Mouse (Mus musculus) neural tube, embryonic 15.5 days (tissue): ENCODE data around the gene Pigv. TPM values are rescaled to one million over a fixed set of nuclear protein-coding genes. Genes with fewer than 3 reads are reported as not detected.
A peak's percentile ranks its signal among the peaks of the same experiment; 100 is the strongest.

ENCODE experiments used
- ATAC-seq: fragments of 200-750 bp; cut with Nextera tagmentation; 2 replicates; pipeline ENCODE4 v1.8.0; 2017; ENCODE audit warnings: mild to moderate bottlenecking, moderate TSS enrichment, moderate library complexity; ENCODE audit not compliant: low FRiP score
- H3K27ac ChIP-seq: fragments of 300-500 bp; sonication (generic); replicated peaks from 2 replicates; pipeline ENCODE4 v1.5.1; 2015; ENCODE audit warnings: mild to moderate bottlenecking, inconsistent platforms
- H3K27me3 ChIP-seq: fragments of 300-500 bp; sonication (generic); replicated peaks from 2 replicates; pipeline ENCODE4 v1.6.1; 2015; ENCODE audit warnings: inconsistent platforms
- H3K36me3 ChIP-seq: fragments of 300-500 bp; sonication (generic); 2 replicates; pipeline ENCODE4 v1.6.1; 2015; ENCODE audit warnings: inconsistent platforms
- H3K4me1 ChIP-seq: fragments of 300-500 bp; sonication (generic); 2 replicates; pipeline ENCODE4 v1.6.1; 2015; ENCODE audit warnings: inconsistent platforms
- H3K4me2 ChIP-seq: fragments of 300-500 bp; sonication (generic); 2 replicates; pipeline ENCODE4 v1.6.1; 2015; ENCODE audit warnings: inconsistent platforms, mild to moderate bottlenecking, moderate library complexity
- H3K4me3 ChIP-seq: fragments of 300-500 bp; sonication (generic); replicated peaks from 2 replicates; pipeline ENCODE4 v1.5.1; 2015; ENCODE audit warnings: mild to moderate bottlenecking, inconsistent platforms
- H3K9ac ChIP-seq: fragments of 300-500 bp; sonication (generic); replicated peaks from 2 replicates; pipeline ENCODE4 v1.6.1; 2015; ENCODE audit warnings: mild to moderate bottlenecking, inconsistent platforms
- H3K9me3 ChIP-seq: fragments of 300-500 bp; sonication (generic); replicated peaks from 2 replicates; pipeline ENCODE4 v1.6.1; 2016; ENCODE audit warnings: inconsistent platforms
- WGBS: fragments of 180-500 bp; shearing (Covaris S2); methylation state at CpG from one replicate; pipeline ENCODE4 v1.1.7; 2015; ENCODE audit warnings: mixed read lengths; 5-methylcytosine and 5-hydroxymethylcytosine counted together
- polyA plus RNA-seq: library from polyadenylated mRNA; unstranded; fragments of >200 nt; fragmentation: Nextera tagmentation; extraction: Ambion mirVana; gene quantifications from 2 replicates; pipeline ENCODE4 v1.2.1, GENCODE M21; 2015

Gene Pigv
- polyA plus RNA-seq, 1 experiment from 2014 or later: 12.4 TPM

DNA sequence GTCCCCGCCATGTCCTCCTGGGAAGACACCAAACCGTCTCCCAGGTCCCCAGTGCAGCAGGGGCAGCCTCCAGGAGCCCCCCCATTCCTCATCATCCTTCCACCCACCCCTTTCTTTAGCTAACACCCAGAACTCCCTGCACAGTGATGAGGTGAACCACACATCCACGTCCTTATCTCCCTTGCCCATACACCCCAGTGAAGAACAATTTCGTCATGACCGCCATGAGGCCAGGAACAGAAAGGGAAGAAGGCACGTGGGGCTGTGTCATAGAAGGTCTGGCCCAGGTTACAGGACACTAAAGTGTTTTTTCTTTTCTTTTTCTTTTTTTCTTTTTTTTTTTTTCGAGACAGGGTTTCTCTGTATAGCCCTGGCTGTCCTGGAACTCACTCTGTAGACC, 47.6 kb downstream of the Pigv start:
- Histone ChIP-seq H3K4me1 (peaks cover 8% of the 10 kb centered on the region; the same call in 1 of the 2 replicates), H3K4me3 (no peak overlapping the region), H3K4me2 (no peak overlapping the region), H3K9me3 (no peaks in the 10 kb centered on the region), H3K27ac (no peak overlapping the region), H3K36me3 (peaks cover 38% of the 10 kb centered on the region), H3K9ac (no peak overlapping the region), H3K27me3 (no peaks in the 10 kb centered on the region)
- ATAC-seq: no peak
- 96% methylated on average over 7 of the region's 7 CpGs for WGBS

DNA sequence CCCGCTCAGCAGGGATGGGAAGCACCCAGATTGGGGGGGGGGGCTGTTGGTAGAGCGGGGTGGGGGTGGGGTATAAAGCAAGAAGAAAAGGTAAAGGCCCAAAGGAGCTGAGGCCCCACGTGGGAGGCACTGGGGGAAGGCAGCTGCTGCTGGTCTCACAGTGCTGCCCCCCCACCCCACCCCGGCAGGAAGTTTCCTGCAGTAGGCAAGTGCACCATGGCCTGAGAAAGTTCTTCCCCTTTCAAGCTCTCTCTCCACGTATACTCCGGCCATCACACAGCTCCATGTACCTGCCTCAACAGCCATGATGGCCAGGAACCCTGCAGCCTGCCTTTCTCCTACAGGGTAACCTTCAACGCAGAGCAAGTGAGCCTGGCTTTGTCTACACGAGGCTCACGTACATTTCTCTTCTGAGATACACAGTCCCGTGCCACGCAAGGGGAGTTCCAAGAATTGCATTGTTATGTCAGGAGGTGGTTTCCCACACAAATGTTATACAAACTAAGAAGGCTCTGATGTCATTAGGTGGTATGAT, 50.2 kb downstream of the Pigv start:
- 82% methylated on average over 10 of the region's 11 CpGs for WGBS
- no peaks in the 10 kb centered on the region for H3K9me3 ChIP-seq
- no peak for ATAC-seq
- no peaks in the 10 kb centered on the region for H3K27me3 ChIP-seq
- H3K4me1 ChIP-seq: no peaks in the 10 kb centered on the region
- no peak overlapping the region for H3K9ac ChIP-seq
- no peak overlapping the region for H3K27ac ChIP-seq
- H3K4me3 ChIP-seq: no peak overlapping the region
- peaks cover 46% of the 10 kb centered on the region for H3K36me3 ChIP-seq
- H3K4me2 ChIP-seq: no peak overlapping the region

DNA sequence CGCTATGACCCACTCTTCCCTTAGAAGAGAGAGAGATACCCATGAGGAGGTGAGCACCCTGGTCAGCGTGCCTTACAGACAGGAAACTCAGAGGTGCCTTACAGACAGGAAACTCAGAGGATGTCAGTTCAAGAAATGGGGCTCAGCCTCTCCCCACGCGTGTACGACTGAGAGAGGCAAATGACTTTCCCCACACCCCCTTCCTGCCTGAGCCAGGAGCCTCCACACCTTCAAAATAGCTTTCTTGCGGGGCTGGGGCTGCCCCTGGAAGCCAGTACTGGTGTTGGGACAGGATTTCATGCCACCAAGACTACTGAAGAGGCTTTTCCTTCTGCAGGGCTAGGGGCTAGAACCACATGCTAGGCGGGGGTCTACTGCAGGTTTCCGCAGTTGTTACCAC, 51.8 kb downstream of the Pigv start:
- no peak overlapping the region for H3K4me2 ChIP-seq
- no peak overlapping the region for H3K4me3 ChIP-seq
- no peaks in the 10 kb centered on the region for H3K9me3 ChIP-seq
- ATAC-seq: no peak
- no peaks in the 10 kb centered on the region for H3K4me1 ChIP-seq
- peaks cover 39% of the 10 kb centered on the region for H3K36me3 ChIP-seq
- H3K9ac ChIP-seq: no peak overlapping the region
- WGBS: 87% methylated on average over 8 of the region's 8 CpGs
- no peak overlapping the region for H3K27ac ChIP-seq
- no peaks in the 10 kb centered on the region for H3K27me3 ChIP-seq

GRCm38 (mm10) chr4:133619473-133620136, 52.8 kb downstream of the Pigv start:
- Histone ChIP-seq H3K4me2 (no peak overlapping the region), H3K27ac (no peak overlapping the region), H3K27me3 (no peaks in the 10 kb centered on the region), H3K9ac (no peak overlapping the region), H3K4me3 (no peak overlapping the region), H3K4me1 (no peaks in the 10 kb centered on the region), H3K9me3 (no peaks in the 10 kb centered on the region), H3K36me3 (peaks cover 34% of the 10 kb centered on the region)
- ATAC-seq: no peak
- 81% methylated on average over 4 of the region's 4 CpGs for WGBS

- no peak overlapping the region for H3K27ac ChIP-seq
- WGBS: 86% methylated on average over 11 of the region's 11 CpGs
- ATAC-seq: no peak
- H3K36me3 ChIP-seq: peaks cover 37% of the 10 kb centered on the region
- no peak overlapping the region for H3K4me3 ChIP-seq
- no peaks in the 10 kb centered on the region for H3K27me3 ChIP-seq
- H3K9ac ChIP-seq: no peak overlapping the region
- no peaks in the 10 kb centered on the region for H3K9me3 ChIP-seq
- H3K4me2 ChIP-seq: no peak overlapping the region
- H3K4me1 ChIP-seq: no peaks in the 10 kb centered on the region
Measured at GRCm38 (mm10) chr4:133617936-133618335, 54.5 kb downstream of the Pigv start.

- WGBS: 84% methylated on average over 10 of the region's 10 CpGs
- H3K27ac ChIP-seq: no peak overlapping the region
- H3K36me3 ChIP-seq: peaks cover 56% of the 10 kb centered on the region
- no peak overlapping the region for H3K9ac ChIP-seq
- no peak overlapping the region for H3K4me3 ChIP-seq
- no peaks in the 10 kb centered on the region for H3K27me3 ChIP-seq
- H3K4me1 ChIP-seq: no peaks in the 10 kb centered on the region
- H3K4me2 ChIP-seq: no peak overlapping the region
- no peak for ATAC-seq
- no peaks in the 10 kb centered on the region for H3K9me3 ChIP-seq
Measured at GRCm38 (mm10) chr4:133615416-133615815, 57.0 kb downstream of the Pigv start.

DNA sequence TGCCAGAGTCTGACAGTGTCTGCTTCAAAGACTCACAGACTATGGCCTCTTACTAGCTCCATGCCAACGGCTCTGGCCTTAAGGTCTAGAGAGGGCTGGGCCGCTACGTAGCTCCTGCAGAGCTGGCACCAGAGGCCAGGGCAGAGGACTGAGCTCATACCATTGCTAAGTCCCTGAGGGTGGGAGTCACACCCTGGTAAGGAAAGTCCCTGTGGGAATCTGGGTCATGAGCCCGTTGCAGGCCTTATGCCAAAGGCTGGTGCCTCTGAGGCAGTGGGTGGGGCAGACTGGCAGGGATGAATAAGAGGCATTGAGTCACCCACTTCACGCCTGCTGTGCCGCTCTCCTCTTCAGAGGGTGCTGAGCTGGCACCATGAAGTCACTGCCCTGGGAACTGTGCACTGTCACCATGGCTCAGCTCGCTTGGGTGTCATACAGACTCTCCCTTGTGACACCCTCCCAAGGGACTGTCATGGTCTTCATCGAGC, 58.1 kb downstream of the Pigv start:
- H3K4me3 ChIP-seq: no peak overlapping the region
- H3K36me3 ChIP-seq: peaks cover 54% of the 10 kb centered on the region

GRCm38 (mm10) chr4:133613867-133614266, 58.6 kb downstream of the Pigv start:
- Histone ChIP-seq H3K9ac (no peak overlapping the region), H3K4me3 (no peak overlapping the region), H3K27ac (no peak overlapping the region), H3K4me1 (no peaks in the 10 kb centered on the region), H3K36me3 (peaks cover 54% of the 10 kb centered on the region), H3K4me2 (no peak overlapping the region), H3K27me3 (no peaks in the 10 kb centered on the region), H3K9me3 (no peaks in the 10 kb centered on the region)
- WGBS: 89% methylated on average over 4 of the region's 4 CpGs
- no peak for ATAC-seq

More for the DNA sequence above, 58.1 kb downstream of the Pigv start:
- H3K4me1 ChIP-seq: no peaks in the 10 kb centered on the region
- H3K27me3 ChIP-seq: no peaks in the 10 kb centered on the region
- H3K9me3 ChIP-seq: no peaks in the 10 kb centered on the region
- peak; percentile 59 for ATAC-seq
- H3K9ac ChIP-seq: no peak overlapping the region
- no peak overlapping the region for H3K27ac ChIP-seq
- WGBS: 78% methylated on average over 8 of the region's 8 CpGs
- H3K4me2 ChIP-seq: no peak overlapping the region

GRCm38 (mm10) chr4:133613026-133613425, 59.4 kb downstream of the Pigv start:
- no peak for ATAC-seq
- no peaks in the 10 kb centered on the region for H3K4me1 ChIP-seq
- no peaks in the 10 kb centered on the region for H3K9me3 ChIP-seq
- H3K27me3 ChIP-seq: no peaks in the 10 kb centered on the region
- no peak overlapping the region for H3K9ac ChIP-seq
- H3K36me3 ChIP-seq: peaks cover 61% of the 10 kb centered on the region
- H3K4me3 ChIP-seq: no peak overlapping the region
- WGBS: 95% methylated on average over 8 of the region's 8 CpGs
- H3K4me2 ChIP-seq: no peak overlapping the region
- H3K27ac ChIP-seq: no peak overlapping the region

GRCm38 (mm10) chr4:133612416-133612815, 60.0 kb downstream of the Pigv start:
- no peak overlapping the region for H3K4me2 ChIP-seq
- no peaks in the 10 kb centered on the region for H3K4me1 ChIP-seq
- peaks cover 63% of the 10 kb centered on the region for H3K36me3 ChIP-seq
- H3K4me3 ChIP-seq: no peak overlapping the region
- WGBS: 97% methylated on average over 7 of the region's 7 CpGs
- H3K27me3 ChIP-seq: no peaks in the 10 kb centered on the region
- H3K9me3 ChIP-seq: no peaks in the 10 kb centered on the region
- ATAC-seq: no peak
- no peak overlapping the region for H3K9ac ChIP-seq
- no peak overlapping the region for H3K27ac ChIP-seq

DNA sequence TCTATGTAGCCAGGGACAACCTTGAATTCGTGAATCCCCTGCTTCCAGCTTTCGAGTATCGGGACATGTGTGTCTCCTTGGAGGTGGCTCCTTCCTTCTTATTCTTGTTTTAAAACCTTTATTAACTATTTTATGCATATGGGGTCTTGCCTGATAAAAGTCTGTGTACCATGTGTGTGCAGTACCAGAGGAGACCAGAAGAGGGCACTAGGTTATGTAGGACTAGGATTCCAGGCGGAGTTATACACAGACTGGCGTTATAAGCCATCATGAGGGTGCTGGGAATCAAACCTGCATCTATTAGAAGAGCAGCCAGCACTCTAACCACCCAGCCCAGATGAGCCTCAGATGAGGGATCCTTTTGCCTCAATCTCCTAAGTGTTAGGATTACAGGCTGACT, 60.6 kb downstream of the Pigv start:
- Histone ChIP-seq H3K9ac (no peak overlapping the region), H3K4me1 (no peaks in the 10 kb centered on the region), H3K27me3 (no peaks in the 10 kb centered on the region), H3K9me3 (no peaks in the 10 kb centered on the region), H3K4me3 (no peak overlapping the region), H3K4me2 (no peak overlapping the region), H3K27ac (no peak overlapping the region), H3K36me3 (peaks cover 64% of the 10 kb centered on the region)
- no peak for ATAC-seq
- WGBS: 99% methylated on average over 5 of the region's 5 CpGs
